Mouse (Mus musculus): ENCODE measurements at regions not wholly inside any gene's neighbourhood (a gene's known extent, or its start where the extent isn't known, plus 50 kb on each side); places are given as distances from the start of the nearest gene placed in this dataset.

DNA sequence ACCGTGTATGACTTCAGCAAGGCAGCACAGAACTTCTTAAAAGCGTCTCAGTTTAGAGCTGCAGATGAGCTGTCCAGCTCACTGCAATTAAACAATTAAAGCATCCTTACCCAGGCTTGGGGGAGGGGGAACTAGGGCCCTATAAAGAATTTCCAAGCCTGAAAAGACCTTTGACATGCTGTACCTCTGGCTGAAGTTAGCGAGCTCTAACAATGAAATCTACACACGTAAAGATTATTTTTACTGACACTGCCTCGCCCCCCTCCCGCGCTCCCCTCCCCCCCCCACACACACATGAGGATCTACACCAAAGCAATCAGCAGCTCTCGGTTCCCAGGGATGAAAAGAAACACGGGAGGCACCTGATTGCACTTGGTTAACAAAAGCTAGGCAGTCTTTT is 560.7 kb downstream of the Nedd1 start:
- no peak for TF ChIP-seq MAFK (IDR thresholded peaks at IDR 0.05; ENCODE audit: insufficient read depth, low read depth, low read length)
- TF ChIP-seq ZNF384 (IDR thresholded peaks at IDR 0.05; ENCODE audit: low read depth, low read length): no peak
- no peak for TF ChIP-seq ZC3H11A (IDR thresholded peaks at IDR 0.05; ENCODE audit: borderline replicate concordance, low read depth, low read length)

Data from ES-E14 (cell line).